Mouse (Mus musculus): ENCODE data around the gene Ntng1.
"Not testable (repeated sequence)": the region's sequence is repeated elsewhere in the genome, so short reads cannot be mapped to it uniquely, and the experiment has no call there.

The Ntng1 gene

DNA sequence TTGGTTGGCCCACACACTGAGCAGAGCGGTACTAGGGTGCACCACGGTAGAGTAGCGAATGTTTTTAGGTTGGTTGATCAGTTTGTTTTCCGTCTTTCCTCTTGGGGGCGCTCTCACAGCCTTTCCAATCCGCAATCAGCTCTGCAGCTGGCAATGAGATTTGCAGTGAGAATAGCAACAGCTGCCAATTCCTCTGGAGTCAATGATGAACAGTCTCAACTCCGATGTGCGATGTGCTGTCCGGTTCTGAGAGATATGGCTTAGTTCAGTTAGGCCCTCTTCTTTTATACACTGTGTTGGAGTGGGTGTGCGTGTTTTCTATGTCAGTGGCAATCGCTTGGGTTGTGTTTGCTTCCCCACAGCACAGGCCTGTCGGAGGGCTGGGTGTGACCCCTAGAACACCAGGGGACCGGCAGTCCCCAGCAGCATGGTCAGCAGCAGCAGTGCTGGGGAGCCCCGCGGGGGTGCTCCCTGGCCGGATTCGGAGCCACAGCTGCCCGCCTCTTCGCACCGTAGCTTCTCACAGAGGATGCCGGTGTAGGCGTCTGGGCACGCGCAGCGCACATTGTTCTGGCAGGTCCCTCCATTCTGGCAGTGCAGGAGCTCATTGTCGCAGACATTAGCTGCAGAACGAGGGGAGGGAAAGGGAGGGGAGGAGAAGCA, 361.4 kb downstream of the Ntng1 start:
- peak; percentile 74 to 77 for DNase-seq (ENCODE audit: low spot score in 2 of 2)

DNA sequence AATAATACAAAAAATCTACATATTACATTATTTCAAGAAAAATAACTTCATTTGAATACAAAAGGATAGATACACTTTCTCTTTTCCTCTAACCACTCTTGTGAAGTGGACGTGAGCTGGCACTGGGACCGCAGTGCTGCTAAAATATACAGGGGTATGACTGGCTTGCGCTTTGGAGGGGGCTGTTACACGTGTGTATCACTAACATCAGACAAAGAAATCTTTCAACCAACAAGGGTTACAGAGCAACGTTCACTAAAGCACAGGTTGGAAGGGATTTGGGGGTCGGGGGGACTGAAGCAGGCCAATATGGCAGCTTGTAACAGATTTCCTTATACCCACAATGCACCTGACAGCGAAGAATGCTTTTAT, 361.9 kb downstream of the Ntng1 start:
- no peak for DNase-seq (ENCODE audit: low spot score in 2 of 2)

DNA sequence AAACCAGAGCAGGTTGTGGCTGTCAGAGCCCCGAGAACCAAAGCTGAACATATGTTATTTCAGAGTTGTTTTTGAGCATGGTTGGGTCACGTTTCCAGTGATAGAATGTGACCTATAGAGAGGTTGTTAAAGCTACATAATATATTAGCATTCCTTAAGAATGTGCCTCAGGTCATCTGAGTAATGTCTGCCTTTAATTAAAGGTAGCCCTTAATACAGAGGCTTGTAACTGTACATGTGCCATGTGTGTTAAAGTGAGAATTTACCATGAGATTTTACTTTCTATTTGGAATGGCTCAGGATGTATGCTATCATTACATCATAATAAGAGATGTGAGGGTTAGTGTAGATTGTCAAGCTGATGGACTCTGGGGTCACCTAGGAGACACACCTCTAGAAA, 368.6 kb downstream of the Ntng1 start:
- DNase-seq (ENCODE audit: low spot score in 2 of 2), result no peak

GRCm38 (mm10) chr3:109772120-109772519, 371.7 kb downstream of the Ntng1 start:
- no peak for DNase-seq (ENCODE audit: low spot score in 2 of 2)

- DNase-seq (ENCODE audit: low spot score in 2 of 2), result no peak
These were observed 376.9 kb downstream of the Ntng1 start for GRCm38 (mm10) chr3:109766939-109767338.

DNA sequence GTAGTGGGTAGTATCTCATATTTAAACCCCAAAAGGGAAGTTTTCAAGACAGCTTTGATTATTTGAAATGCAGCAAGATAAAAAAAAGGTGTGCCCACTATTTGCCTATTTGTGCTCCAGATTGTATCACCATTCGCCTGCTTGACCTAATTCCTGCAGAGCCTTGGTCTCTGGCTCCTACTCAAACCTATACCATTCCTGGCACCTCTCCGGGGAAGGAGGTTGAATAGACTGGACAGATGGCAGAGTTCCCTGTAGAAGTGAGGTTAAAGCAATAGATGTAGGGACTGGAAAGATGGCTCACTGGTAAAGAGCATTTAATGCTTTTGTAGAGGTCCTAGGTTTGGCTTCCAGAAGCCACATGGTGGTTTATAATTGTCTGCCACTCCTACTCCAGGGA, 378.2 kb downstream of the Ntng1 start:
- no peak for DNase-seq (ENCODE audit: low spot score in 2 of 2)

GRCm38 (mm10) chr3:109765141-109765540, 378.7 kb downstream of the Ntng1 start:
- DNase-seq (ENCODE audit: low spot score in 2 of 2), result no peak

- no peak for DNase-seq (ENCODE audit: low spot score in 2 of 2)
These were observed 387.4 kb downstream of the Ntng1 start for GRCm38 (mm10) chr3:109756426-109756825.

- not testable (repeated sequence) for DNase-seq (ENCODE audit: low spot score in 2 of 2)
These were observed 396.2 kb downstream of the Ntng1 start for GRCm38 (mm10) chr3:109747593-109747992.

DNA sequence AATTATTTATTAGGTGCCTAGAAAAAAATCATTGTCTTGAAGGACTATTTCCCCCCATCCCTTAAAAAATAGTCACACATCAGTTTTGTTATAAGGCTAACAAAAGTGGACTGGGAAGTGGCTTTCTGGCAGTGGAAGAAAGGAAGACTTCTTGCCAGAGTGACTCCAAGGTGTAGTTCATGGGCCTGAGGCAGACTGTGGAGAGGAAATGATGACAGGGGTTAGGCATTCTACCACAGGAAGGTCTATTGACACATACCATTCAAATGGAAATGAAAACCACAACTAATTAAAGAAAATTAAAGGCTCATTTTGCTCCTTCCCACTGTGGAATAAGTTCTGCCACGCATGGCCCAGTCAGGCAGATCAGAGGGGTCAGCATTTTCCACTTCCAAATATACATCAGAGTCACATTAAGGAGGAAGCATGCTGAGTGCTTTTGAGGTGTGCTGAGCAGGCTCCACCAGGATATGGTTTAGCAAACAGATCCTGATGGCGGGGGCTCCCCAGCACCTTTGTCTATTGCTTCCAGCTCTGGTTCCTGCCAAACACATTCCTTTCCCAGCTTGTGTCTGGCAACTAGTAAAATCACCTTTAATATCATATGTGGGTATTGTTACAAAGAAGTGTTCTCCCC, 403.2 kb downstream of the Ntng1 start:
- no peak for DNase-seq (ENCODE audit: low spot score in 2 of 2)

GRCm38 (mm10) chr3:109732327-109733182, 411.3 kb downstream of the Ntng1 start:
- DNase-seq (ENCODE audit: low spot score in 2 of 2), result peak in 1 of 2 experiments; percentile 40

DNA sequence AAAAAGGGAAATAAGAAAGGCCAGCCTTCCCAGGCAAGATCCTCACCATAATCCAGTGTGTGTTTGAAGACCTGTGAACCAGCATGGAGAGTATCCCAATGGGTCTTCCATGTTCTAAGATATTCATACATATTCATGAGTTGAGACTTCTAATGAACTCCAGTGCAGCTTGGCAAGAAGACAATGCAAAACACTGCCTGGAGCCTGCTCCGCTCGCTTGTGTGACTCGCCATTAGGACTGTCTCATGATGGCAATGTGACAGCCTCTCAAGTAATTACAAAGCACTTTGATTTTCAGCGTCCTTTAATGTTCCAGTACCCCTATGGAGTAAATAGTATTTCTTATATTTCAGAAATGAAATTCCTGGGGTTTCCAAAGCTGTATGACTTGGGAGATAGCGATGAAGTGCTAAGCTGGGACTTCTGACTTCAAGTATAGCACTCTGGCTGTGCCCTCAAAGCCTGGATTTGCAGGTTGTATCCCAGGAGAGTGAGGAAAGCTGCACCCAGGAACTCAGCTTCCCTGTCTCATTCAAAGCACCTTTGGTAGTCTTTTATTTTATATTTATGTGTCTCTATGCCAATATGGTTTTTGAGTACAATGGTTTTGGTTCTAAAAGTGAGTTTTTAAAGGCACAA, 412.1 kb downstream of the Ntng1 start:
- DNase-seq (ENCODE audit: low spot score in 2 of 2), result peak in 1 of 2 experiments; percentile 4

All from frontal cortex, postnatal 36 days (tissue).